Mouse (Mus musculus): ENCODE measurements around the gene Faf2. TPM values are rescaled to one million over a fixed set of nuclear protein-coding genes. Genes with fewer than 3 reads are reported as not detected.

Faf2 gene
- total RNA-seq, 4 experiments from 2014 or later = 11.6 to 12.1 (median 11.9) TPM

DNA sequence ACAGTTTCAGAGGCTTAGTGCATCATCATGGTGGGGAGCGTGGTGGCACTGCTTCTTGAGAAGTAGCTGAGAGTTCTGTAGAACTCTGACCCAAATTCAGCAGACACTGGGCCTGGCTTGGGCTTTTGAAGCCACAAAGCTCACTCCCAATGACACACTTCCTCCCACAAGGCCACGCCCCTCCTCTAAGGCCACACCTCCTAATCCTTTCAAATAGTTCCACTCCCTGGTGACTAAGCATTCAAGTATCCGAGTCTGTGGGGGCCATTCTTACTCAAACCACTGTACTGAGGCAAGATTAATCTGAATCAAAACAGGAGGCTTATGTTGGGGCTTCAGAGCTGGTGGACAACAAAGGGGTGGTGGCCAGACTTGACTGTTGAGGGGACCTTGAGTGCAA is 89.3 kb downstream of the Faf2 start:
- no peak for DNase-seq (ENCODE audit: low spot score in 2 of 2)

Small RNA genes within 50 kb of the gene (microRNA-seq; reads per million reads assigned to microRNA genes)
- gene Gm24195 = not detected

Other genes with a start within 250 kb of the Faf2 start
- 10 to 100 TPM; 12.0 to 19.0 (median 16.5) TPM for gene Thoc3, start 152.9 kb upstream of the Faf2 start, total RNA-seq (2022)
- gene Simc1, start 118.0 kb upstream of the Faf2 start, total RNA-seq (2022) = 1 to 10 TPM; 2.8 to 3.6 (median 3.3) TPM
- 100 to 1,000 TPM; 213 to 249 (median 236) TPM for gene 4833439L19Rik, start 56.3 kb upstream of the Faf2 start, total RNA-seq (2022)
- gene Arl10, start 46.8 kb upstream of the Faf2 start, total RNA-seq (2022) = 1 to 10 TPM in 3 of 4 experiments, under 1 TPM in 1; 0.87 to 3.5 (median 2.1) TPM
- gene Nop16, start 31.7 kb upstream of the Faf2 start, total RNA-seq (2022) = 10 to 100 TPM; 14.8 to 18.9 (median 16.7) TPM
- 100 to 1,000 TPM; 131 to 155 (median 141) TPM for gene Higd2a, start 31.6 kb upstream of the Faf2 start, total RNA-seq (2022)
- gene Cltb, start 10.4 kb upstream of the Faf2 start, total RNA-seq (2022) = 100 to 1,000 TPM; 168 to 177 (median 172) TPM
- gene Rnf44, start 72.1 kb downstream of the Faf2 start, total RNA-seq (2022) = 10 to 100 TPM; 19.1 to 30.7 (median 27.9) TPM
- gene Cdhr2, start 79.7 kb downstream of the Faf2 start, total RNA-seq (2022) = not detected
- under 1 TPM in 2 of 4 experiments, not detected in 2; 0.05 to 0.07 TPM for gene Gprin1, start 128.1 kb downstream of the Faf2 start, total RNA-seq (2022)
- gene Sncb, start 144.8 kb downstream of the Faf2 start, total RNA-seq (2022) = under 1 TPM in 1 of 4 experiments, not detected in 3; 0.24 TPM
- not detected for gene Eif4e1b, start 162.2 kb downstream of the Faf2 start, total RNA-seq (2022)
- 10 to 100 TPM; 15.5 to 26.0 (median 20.5) TPM for gene Tspan17, start 167.6 kb downstream of the Faf2 start, total RNA-seq (2022)